Comparison of ENCODE assay signal across 8 mouse cellular contexts in genomic region chr19:8888511-8889385, GRCm38 (mm10). TPM values are rescaled to one million over a fixed set of nuclear protein-coding genes. Genes with fewer than 3 reads are reported as not detected.
A peak's percentile ranks its signal among the peaks of the same experiment; 100 is the strongest.
DNase-seq lines count a peak whose midpoint lies in the region; ATAC-seq and TF ChIP-seq lines count a peak whose summit lies in the region.

TSS of gene 1810009A15Rik (plus strand) at chr19:8888853.
TSS of gene Gm49416 (plus strand) at chr19:8888926.

- TF ChIP-seq CTCF in cortical plate, adult 2 months (IDR thresholded peaks at IDR 0.05; ENCODE audit: extremely low read depth, insufficient read depth, low read length), result no peak

- H3K4me1 ChIP-seq in cortical plate, adult 2 months (ENCODE audit: control insufficient read depth, insufficient read depth, low read length), result no peaks in the 10 kb centered on the region; the same call in 1 of the 2 replicates

- H3K4me3 ChIP-seq in cortical plate, adult 2 months (ENCODE audit: insufficient read depth, low read length), result peak within 1 kb of the TSS; percentile 49

- intact Hi-C loops in left cerebral cortex, postnatal 10 days (cut with DNase I), result no loop called here

- peak; percentile 87 for ATAC-seq in activated CD4-positive, CD25-positive, alpha-beta regulatory T cell, adult 4 months
- ATAC-seq in inflammation-experienced regulatory T-cells, adult 6 months, result peak; percentile 98
- ATAC-seq in megakaryocyte-erythroid progenitor cell, adult 5-6 weeks (replicated peaks; ENCODE audit: low FRiP score, low TSS enrichment, poor library complexity, severe bottlenecking), result peak; percentile 87

- TF ChIP-seq POLR2A in cortical plate, adult 2 months (IDR thresholded peaks at IDR 0.05; ENCODE audit: extremely low read depth, insufficient read depth, low read length), result peak; percentile 95

- no peak within 1 kb of the TSS for H3K27ac ChIP-seq in cortical plate, adult 2 months (ENCODE audit: insufficient read depth, low read length)

- DNase-seq in gastrocnemius, postnatal 10 days, result peak; percentile 91
- peak; percentile 94 to 97 for DNase-seq in left cerebral cortex, postnatal 10 days (ENCODE audit: extremely low spot score in 1 of 2, low spot score in 2 of 2)
- peak; percentile 93 for DNase-seq in right cerebral cortex, postnatal 25 days
- DNase-seq in urinary bladder, postnatal 4 days (ENCODE audit: low spot score in 2 of 2), result peak; percentile 92 to 96

RNA-seq across cellular contexts. Expression of gene 1810009A15Rik, which starts in this region (rescaled TPM):
- 100 to 1,000 TPM; 112 to 130 TPM for polyA plus RNA-seq in activated CD4-positive, CD25-positive, alpha-beta regulatory T cell, adult 4 months (2017; shearing (Covaris generic))
- polyA plus RNA-seq in cortical plate, adult 2 months (2012; rRNA removed), result 40.1 and 41.3 TPM in 2 replicates
- total RNA-seq in gastrocnemius, postnatal 10 days (2021), result 10 to 100 TPM; 25.6 to 29.6 TPM
- 100 to 1,000 TPM; 105 to 125 (median 114) TPM for polyA plus RNA-seq in inflammation-experienced regulatory T-cells, adult 6 months (2017; shearing (Covaris generic))
- total RNA-seq in left cerebral cortex, postnatal 10 days (2021), result 10 to 100 TPM; 19.5 to 23.4 TPM
- 76.6 and 113 TPM in 2 replicates for total RNA-seq in megakaryocyte-erythroid progenitor cell, adult 5-6 weeks (2014; fragmentation: Nextera tagmentation)
- 94.2 and 120 TPM in 2 replicates for total RNA-seq in megakaryocyte-erythroid progenitor cell, adult 5-6 weeks (2017)

RNA-seq across cellular contexts. Expression of gene Gm49416, which starts in this region (rescaled TPM):
- polyA plus RNA-seq in activated CD4-positive, CD25-positive, alpha-beta regulatory T cell, adult 4 months (2017; shearing (Covaris generic)), result 1 to 10 TPM in 1 of 2 experiments, not detected in 1; 1.5 TPM
- polyA plus RNA-seq in cortical plate, adult 2 months (2012; rRNA removed), result not detected in 2 replicates
- total RNA-seq in gastrocnemius, postnatal 10 days (2021), result 1 to 10 TPM in 1 of 2 experiments, not detected in 1; 3.3 TPM
- polyA plus RNA-seq in inflammation-experienced regulatory T-cells, adult 6 months (2017; shearing (Covaris generic)), result 1 to 10 TPM in 1 of 3 experiments, not detected in 2; 1.1 TPM
- 1 to 10 TPM in 1 of 2 experiments, not detected in 1; 1.7 TPM for total RNA-seq in left cerebral cortex, postnatal 10 days (2021)
- total RNA-seq in megakaryocyte-erythroid progenitor cell, adult 5-6 weeks (2014; fragmentation: Nextera tagmentation), result 2.5 and 25.7 TPM in 2 replicates
- total RNA-seq in megakaryocyte-erythroid progenitor cell, adult 5-6 weeks (2017), result not detected in 2 replicates
